Mouse (Mus musculus) G1E (cell line): Measurements from ENCODE around the gene Krt39. TPM values are rescaled to one million over a fixed set of nuclear protein-coding genes. Genes with fewer than 3 reads are reported as not detected.

ENCODE experiments used
- ATAC-seq: 2 replicates; pipeline ENCODE4 v1.8.0; 2016; ENCODE audit warnings: mild to moderate bottlenecking; ENCODE audit not compliant: insufficient number of reproducible peaks, poor library complexity, low FRiP score, severe bottlenecking; ENCODE audit errors: extremely low read depth
- DNase-seq: peaks from one replicate; pipeline ENCODE4 v3.0.0; 2012; ENCODE audit warnings: low spot score
- H3K27me3 ChIP-seq: 2 replicates; pipeline ENCODE4 v1.6.1; 2012; ENCODE audit warnings: mild to moderate bottlenecking, low read length, inconsistent platforms; ENCODE audit not compliant: insufficient read depth
- H3K36me3 ChIP-seq: replicated peaks from 2 replicates; pipeline ENCODE3; 2012; ENCODE audit warnings: mild to moderate bottlenecking, inconsistent platforms
- H3K4me1 ChIP-seq: 2 replicates; pipeline ENCODE4 v1.6.1; 2012; ENCODE audit warnings: low read depth, low read length, inconsistent platforms, mixed read lengths; ENCODE audit not compliant: insufficient read depth
- H3K4me3 ChIP-seq: 2 replicates; pipeline ENCODE4 v1.5.1; 2012; ENCODE audit warnings: low read depth, mild to moderate bottlenecking, inconsistent platforms, low read length, moderate library complexity, mixed read lengths
- H3K9me3 ChIP-seq: replicated peaks from 2 replicates; pipeline ENCODE4 v1.6.1; 2012; ENCODE audit warnings: inconsistent platforms
- CTCF ChIP-seq: IDR thresholded peaks from 2 replicates; pipeline ENCODE4 v1.5.1; 2012; ENCODE audit warnings: low read depth, low read length, inconsistent platforms, mixed read lengths
- GATA1 ChIP-seq: IDR thresholded peaks from 2 replicates; pipeline ENCODE4 v1.6.1; 2012; ENCODE audit warnings: borderline replicate concordance, low read length, inconsistent platforms, mixed read lengths
- GATA2 ChIP-seq: IDR thresholded peaks from 2 replicates; pipeline ENCODE4 v1.6.1; 2012; ENCODE audit warnings: low read depth, low read length, inconsistent platforms, borderline replicate concordance
- POLR2AphosphoS5 ChIP-seq: IDR thresholded peaks from 2 replicates; pipeline ENCODE4 v1.6.1; 2012; ENCODE audit warnings: low read depth, low read length, inconsistent platforms; ENCODE audit not compliant: insufficient replicate concordance
- TAL1 ChIP-seq: conservative IDR thresholded peaks from 2 replicates; pipeline ENCODE4 v1.6.1; 2012; ENCODE audit warnings: low read depth, low read length, inconsistent platforms, mixed read lengths
- polyA plus RNA-seq: library from polyadenylated mRNA; stranded (reverse); fragments of >175 nt; gene quantifications from 2 replicates; pipeline ENCODE4 v1.2.3, GENCODE M21; 2012
- total RNA-seq, 2 experiments: library from RNA; stranded (forward) in 1 of 2; stranded (reverse) in 1 of 2; fragments of 200-1000 nt in 1 of 2; fragments of >200 nt in 1 of 2; fragmentation: Nextera tagmentation in 1 of 2; gene quantifications; 2 replicates each; pipeline ENCODE4 v1.2.3; 2014 to 2017

Gene Krt39
- total RNA-seq (2014; fragmentation: Nextera tagmentation) (not detected in 2 replicates), total RNA-seq (2017) (0.05 TPM in 1 of 2 replicates, not detected in the other), polyA plus RNA-seq (not detected in 2 replicates)

DNA sequence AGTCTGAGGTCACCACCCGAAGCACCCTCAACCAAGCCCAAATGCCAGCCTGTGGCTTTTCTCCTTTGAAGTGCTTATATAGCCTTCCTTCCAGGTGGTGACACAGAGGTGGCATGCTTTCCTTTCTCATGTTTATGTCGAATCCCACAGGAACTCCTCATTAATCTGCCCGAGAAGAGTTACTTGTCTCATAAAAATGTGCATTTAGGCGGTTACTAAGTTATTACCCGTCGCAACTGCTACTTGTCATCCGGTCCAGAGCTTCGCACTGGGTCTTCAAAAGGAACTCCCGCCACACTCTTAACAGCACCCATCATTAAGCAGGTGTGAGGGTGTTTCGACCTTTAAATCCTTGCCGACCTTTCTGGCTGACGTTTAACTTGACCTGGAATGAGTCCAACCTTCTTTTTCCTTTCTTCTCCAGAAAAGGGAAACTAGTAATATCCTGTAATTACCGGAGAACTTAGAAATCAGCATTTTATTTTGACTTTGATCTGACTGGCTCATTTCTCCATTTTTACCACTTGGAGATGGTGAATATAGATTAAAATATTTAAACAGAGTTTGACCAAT lies at the start of gene Krt39:
Gene Krt39, minus strand, starts transcription at position 51 of the 573 bp plus-strand sequence.
- H3K36me3 ChIP-seq, result no peaks in the 10 kb centered on the region
- DNase-seq (no peak), ATAC-seq (no peak)
- TF ChIP-seq TAL1, result no peak
- no peak for TF ChIP-seq GATA1
- no peak for TF ChIP-seq POLR2AphosphoS5
- no peak for TF ChIP-seq CTCF
- no peak for TF ChIP-seq GATA2
- no peaks in the 10 kb centered on the region for H3K27me3 ChIP-seq
- no peak within 1 kb of the TSS for H3K4me3 ChIP-seq
- peaks cover 11% of the 10 kb centered on the region for H3K9me3 ChIP-seq
- H3K4me1 ChIP-seq, result no peaks in the 10 kb centered on the region

- H3K9me3 ChIP-seq, result peaks cover 12% of the 10 kb centered on the region
- ATAC-seq, result no peak
- H3K4me1 ChIP-seq, result no peaks in the 10 kb centered on the region
- H3K4me3 ChIP-seq, result no peak within 1 kb of the TSS
- DNase-seq, result no peak
- no peaks in the 10 kb centered on the region for H3K27me3 ChIP-seq
- H3K36me3 ChIP-seq, result no peaks in the 10 kb centered on the region
- TF ChIP-seq GATA1, result no peak
Measured at GRCm38 (mm10) chr11:99566530-99566929, 45.4 kb upstream of the Krt39 start, which contains the start of gene Krtap3-1. TSS of gene Krtap3-1 (minus strand) at chr11:99566630.

DNA sequence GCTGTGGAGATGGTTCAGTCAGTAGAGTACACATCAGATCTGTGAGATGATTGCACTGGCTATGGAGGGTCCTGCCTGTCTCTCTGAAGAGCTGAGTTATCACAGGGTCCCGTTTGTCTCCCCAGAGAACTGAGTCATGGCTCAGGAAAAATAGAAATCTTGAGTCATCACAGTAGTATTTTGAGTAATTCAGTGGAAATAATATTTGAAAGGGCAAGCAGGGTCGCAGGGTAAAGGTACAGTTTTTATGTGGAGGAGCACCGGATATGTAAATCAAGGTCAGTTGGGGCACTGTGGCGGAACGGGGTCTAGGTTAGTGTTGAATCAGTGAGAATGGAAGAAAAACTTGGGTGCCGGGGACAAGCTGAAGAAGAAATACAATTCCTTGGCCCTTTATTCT lies 41.4 kb upstream of the Krt39 start:
- H3K36me3 ChIP-seq, result no peaks in the 10 kb centered on the region
- H3K9me3 ChIP-seq, result peaks cover 11% of the 10 kb centered on the region
- TF ChIP-seq CTCF, result no peak
- TF ChIP-seq POLR2AphosphoS5, result no peak
- no peak for TF ChIP-seq GATA1
- TF ChIP-seq TAL1, result no peak
- no peak for TF ChIP-seq GATA2
- DNase-seq (no peak), ATAC-seq (no peak)
- no peaks in the 10 kb centered on the region for H3K27me3 ChIP-seq
- H3K4me1 ChIP-seq, result no peaks in the 10 kb centered on the region
- no peak overlapping the region for H3K4me3 ChIP-seq

DNA sequence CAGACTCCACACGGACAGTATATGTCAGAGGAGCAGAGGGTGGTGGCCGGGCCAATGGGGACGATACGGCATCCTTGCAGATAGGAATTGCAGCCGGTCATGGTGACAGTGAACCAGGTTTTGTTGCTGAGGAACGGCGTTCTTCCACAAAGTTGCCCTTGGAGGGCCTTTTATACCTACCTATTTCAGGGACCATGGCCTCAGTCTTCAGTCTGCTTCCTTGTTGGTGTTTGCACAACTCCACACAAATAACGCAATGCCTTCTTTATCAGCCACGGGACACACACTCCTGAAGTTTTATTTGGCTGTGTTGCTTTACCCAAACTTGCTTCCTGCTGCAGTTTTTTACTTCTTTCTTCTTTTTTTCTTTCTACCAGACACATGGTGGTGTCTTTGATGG lies 38.2 kb upstream of the Krt39 start, which contains the start of gene Gm11939:
Gene Gm11939, minus strand, starts transcription at position 101 of the 400 bp plus-strand sequence.
- ATAC-seq, result no peak
- Histone ChIP-seq H3K4me1 (no peaks in the 10 kb centered on the region), H3K9me3 (peaks cover 6% of the 10 kb centered on the region), H3K4me3 (no peak within 1 kb of the TSS), H3K27me3 (no peaks in the 10 kb centered on the region), H3K36me3 (no peaks in the 10 kb centered on the region)
- no peak for TF ChIP-seq TAL1
- TF ChIP-seq CTCF, result no peak
- TF ChIP-seq GATA2, result no peak
- no peak for TF ChIP-seq POLR2AphosphoS5
- TF ChIP-seq GATA1, result no peak
- no peak for DNase-seq

GRCm38 (mm10) chr11:99557976-99558745 lies 37.0 kb upstream of the Krt39 start:
- TF ChIP-seq CTCF (no peak), POLR2AphosphoS5 (no peak), GATA2 (no peak), TAL1 (no peak), GATA1 (no peak)
- peaks cover 6% of the 10 kb centered on the region for H3K9me3 ChIP-seq
- no peaks in the 10 kb centered on the region for H3K36me3 ChIP-seq
- no peak for DNase-seq
- ATAC-seq, result no peak
- H3K4me3 ChIP-seq, result no peak overlapping the region
- H3K27me3 ChIP-seq, result no peaks in the 10 kb centered on the region
- H3K4me1 ChIP-seq, result no peaks in the 10 kb centered on the region

- H3K4me3 ChIP-seq, result no peak within 1 kb of the TSS
Measured at GRCm38 (mm10) chr11:99556753-99557152, 35.6 kb upstream of the Krt39 start, which contains the start of gene Krtap3-2. TSS of gene Krtap3-2 (minus strand) at chr11:99556853.

More at GRCm38 (mm10) chr11:99556753-99557152, 35.6 kb upstream of the Krt39 start, which contains the start of gene Krtap3-2:
- Histone ChIP-seq H3K9me3 (peaks cover 6% of the 10 kb centered on the region), H3K27me3 (no peaks in the 10 kb centered on the region), H3K36me3 (no peaks in the 10 kb centered on the region), H3K4me1 (no peaks in the 10 kb centered on the region)
- ATAC-seq (no peak), DNase-seq (no peak)
- TF ChIP-seq CTCF (no peak), GATA1 (no peak), POLR2AphosphoS5 (no peak), TAL1 (no peak), GATA2 (no peak)
